Mouse (Mus musculus) c-Kit-positive CD71-positive TER-119-negative erythroid progenitor cells, embryonic 14.5 days (primary cell): ENCODE measurements at regions not wholly inside any gene's neighbourhood (a gene's known extent, or its start where the extent isn't known, plus 50 kb on each side); places are given as distances from the start of the nearest gene placed in this dataset.

ENCODE experiments used
- DNase-seq: peaks from one replicate; pipeline ENCODE4 v3.0.0-alpha.2; 2013; ENCODE audit warnings: low read depth

DNA sequence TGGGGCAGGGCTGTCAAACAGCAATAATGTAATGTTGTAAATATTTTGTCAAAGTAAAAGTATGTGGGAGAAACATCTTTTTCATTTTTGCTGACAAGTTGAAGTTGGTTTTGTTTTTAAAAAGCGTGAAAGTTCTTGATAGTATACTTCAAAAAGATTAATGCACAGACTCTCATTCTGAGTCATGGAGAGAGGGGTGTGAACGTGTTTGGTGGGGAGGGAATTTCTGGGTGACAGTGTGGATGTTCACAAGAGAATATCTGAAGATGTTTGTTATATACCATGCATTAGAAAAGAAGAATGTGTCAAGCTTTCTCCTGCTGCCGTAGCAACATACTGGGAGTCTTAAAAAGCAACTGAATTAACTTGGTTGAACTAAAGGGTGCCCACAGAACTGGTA lies 57.0 kb downstream of the Rps29 start:
- DNase-seq = no peak

DNA sequence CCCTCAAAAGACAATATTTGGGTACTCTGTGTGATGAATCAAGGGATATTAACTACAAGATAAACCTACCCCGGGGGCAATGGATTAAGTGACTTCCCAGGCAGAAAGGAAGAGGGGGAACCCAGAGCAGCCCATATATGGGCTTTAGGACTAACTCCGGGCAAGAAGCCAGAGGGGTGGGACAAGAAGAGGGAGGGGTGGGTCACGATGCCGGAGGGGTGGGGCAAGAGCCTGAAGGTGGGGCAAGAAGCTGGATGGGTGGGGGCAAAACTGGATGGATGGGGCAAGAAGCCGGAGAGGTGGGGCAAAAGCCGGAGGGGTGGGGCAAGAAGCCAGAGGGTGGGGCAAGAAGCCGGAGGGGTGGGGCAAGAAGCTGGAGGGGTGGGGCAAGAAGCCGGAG lies 64.1 kb downstream of the Rps29 start:
- DNase-seq = no peak

DNA sequence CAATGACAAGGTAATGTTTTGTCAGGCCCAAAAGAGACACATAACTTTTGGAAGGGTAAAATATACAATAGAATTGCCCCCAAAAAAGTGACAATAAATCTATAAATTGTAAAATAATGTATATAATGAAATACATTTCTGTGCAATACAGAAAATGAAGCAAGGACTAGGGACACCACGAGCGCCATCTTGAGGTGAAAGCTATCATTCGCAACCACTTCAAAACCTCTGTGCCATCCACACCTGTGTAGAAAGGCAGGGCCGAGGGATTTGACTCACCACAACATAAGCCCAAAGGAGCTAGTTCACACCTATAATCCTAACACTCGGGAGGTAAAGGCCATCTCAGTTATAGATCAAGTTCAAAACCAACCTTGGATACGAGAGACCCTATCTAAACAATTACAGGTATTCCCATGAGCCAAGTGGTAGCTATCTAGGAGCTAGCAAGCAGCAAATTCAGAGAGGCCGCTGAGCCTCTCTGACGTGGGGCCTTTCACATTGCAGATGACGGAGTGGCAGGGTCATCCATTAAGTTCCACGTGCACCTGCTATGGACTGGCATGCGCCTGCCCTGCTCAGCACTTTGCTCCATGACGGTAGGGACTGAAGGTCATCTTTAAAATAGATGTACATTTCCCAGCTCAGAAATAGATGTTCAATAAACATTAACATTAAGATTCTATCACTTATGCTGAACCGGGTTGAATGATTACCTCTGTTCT lies 65.8 kb downstream of the Rps29 start:
- DNase-seq = no peak

DNA sequence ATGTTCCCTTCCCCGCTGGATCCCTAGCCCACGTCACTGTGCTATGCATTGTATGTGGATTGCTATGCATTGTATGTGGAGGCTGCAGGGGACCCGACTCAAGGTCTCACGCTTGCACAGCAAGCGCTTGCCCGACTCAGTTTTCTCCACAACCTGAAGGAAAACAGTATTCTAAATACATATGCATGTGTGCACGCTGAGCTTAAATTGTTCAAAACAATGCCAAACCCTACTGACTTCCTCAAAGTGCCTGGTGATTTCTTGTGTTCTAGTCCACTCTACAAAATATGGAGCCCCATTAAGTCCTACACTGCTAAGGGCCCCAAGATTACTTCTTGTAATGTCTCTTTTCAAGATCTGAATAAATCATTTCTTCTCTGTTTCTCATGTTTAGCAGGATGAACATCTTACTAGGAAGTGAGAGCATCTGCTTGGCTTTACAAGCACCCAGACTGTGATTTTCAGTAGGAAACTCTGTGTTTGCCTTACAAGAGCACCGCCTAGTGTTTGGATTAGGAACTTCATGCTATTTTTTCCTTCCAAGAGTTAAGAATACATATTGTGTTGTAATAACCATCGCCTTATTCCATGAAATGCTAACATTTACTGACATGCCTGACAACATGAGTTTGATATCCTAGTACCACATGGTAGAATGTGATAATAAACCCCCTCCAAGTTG lies 70.9 kb downstream of the Rps29 start:
- DNase-seq = peak; percentile 23

DNA sequence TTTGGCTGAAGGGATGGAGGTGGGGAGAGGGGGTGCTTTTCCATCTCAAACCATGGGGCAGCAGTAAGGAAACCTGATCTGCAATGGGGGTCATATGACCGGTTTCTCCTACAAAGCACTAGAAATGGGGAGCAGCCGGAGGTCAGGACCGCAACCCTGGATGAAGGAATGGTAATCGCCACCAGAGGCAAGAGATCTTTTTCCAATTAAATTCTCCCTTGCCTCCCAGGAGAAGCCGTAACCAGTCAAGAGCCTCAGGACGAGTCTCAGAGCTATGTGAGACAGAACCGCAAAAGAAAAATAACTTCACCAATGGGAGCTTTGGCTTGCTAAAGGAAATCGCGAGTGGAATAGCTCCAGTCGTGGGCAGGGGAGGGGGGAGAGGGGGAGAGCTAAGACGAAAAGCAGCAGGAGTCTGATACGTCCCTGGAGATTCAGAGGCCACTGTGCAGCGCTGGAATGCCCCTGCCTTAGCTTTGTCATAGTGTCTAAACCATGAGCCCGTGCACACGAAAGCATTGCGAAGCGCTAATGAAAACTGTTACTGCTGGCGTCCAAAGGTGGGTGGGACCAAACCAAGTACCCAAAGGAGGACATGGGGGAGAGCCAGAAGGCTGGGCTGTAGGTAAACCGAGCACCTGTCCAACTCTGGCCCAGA lies 73.3 kb downstream of the Rps29 start:
- DNase-seq = no peak

DNA sequence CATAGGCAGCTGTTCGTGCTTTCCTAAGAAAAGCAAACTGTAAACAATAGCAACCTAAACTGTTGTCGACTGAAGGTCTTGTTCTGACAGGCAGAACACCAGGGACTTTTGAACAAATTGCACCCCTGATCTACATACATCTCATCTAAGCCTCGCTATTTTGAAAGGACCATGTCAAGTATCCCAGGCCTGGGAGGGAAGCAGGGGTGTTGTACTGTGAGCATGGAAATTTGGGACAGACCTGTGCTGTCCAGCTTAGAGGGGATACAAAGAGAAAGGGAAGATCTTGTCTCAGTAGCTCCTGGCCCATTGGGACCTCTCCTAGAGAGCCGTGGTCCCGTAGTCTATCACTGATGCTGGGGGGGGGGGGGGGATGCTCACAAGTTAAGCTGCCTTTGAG lies 74.3 kb downstream of the Rps29 start:
- DNase-seq = no peak

DNA sequence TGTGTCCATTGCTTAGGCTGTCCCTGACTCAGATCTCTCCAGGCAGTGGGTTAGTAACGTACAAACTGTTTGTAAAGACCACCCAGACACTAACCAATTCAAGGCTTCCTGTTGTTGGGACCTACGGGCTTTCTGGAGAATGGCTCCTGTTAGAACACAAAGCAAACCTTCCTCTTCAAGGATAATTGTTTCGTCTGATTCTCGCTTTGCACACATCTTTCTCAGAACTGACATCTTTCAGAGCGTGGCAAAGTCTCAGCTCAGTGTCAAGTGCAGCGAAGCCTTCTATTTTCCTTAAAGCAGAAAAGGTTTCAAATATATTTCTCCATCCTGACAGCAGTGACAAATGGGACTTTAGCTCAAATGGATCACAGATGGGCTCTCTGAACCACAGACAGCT lies 76.9 kb downstream of the Rps29 start:
- no peak for DNase-seq

DNA sequence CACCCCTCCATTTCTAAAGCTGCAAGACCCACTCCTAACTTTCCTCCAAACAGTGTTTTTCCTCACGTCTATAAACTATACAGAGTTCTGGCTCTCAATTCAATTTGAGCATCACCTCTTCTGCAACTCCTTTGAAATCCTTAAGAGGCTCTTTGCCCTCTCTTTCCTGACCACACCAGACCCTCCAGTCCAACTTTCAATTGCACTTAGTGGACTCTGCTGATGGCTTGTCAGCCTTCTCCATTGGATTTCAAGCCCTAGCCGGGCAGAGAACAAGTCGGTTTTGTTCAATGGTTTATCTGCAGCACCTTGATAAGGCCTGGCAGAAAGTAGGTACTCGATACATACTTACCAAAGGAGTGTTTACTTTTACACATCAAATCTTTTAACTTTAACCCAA lies 119.4 kb downstream of the Rps29 start:
- no peak for DNase-seq

DNA sequence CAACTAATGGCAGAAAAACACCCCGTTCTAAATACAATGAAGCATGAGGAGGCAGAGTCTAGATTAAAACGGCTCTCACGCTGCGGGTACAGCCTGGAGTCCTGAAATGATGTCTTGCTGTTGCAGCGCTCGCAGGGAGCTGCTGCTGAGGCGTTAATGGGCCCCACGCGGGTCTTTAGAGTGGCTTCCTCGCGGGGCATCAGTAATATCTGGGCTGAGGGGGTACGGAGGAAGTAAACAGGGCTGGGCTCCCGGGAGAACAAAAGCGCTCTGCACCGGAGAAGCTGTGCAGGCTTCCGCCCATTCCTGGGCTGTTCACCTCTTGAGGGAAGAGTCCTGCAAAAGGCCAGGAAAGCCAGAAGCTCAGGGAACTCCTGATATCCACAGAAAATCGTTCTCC lies 135.4 kb downstream of the Rps29 start:
- no peak for DNase-seq

DNA sequence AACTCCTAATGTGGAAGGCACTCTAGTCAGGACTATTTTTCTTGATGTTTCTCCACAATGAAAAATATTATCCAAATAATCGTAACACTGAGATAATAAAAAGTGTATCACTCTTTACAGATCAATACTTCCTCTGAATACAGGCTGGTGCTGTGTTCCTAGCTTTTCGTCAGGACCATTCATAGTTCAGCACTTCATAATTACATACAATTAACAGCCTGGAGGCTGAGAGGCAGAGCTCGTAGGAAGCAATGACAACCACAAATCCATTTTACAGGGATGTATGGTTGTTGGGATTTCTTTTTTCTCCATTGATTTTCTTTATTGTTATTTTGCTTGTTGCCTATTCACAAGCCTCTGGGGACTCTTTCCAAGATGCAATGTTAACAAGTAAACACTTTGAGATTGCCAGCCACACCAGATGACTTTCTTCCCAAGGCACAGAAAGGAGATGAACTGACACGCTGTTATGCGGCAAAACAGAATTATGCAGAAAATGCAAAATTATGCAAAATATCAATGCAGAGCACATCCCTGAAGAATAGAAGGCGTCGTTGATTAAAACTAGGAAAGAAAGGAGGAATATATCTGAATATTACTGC lies 142.2 kb downstream of the Rps29 start:
- no peak for DNase-seq

DNA sequence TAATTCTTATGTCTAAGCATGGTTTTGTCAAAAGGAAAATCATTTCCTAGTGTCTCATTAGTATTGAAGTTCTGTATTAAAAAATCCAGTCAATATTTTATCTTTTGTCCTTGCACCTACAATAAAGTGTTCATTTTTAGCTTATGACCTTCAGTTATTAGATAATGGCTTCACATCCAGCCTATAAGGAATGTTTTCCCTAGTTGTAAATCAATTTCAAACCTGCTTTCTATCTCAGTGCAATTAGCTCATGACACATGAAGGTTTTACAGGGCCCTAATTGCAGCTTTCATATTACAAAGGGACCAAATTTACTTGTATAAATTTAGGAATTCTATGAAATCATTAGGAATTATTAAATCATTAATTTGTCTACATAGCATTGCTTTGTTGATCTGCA lies 153.8 kb downstream of the Rps29 start:
- no peak for DNase-seq

DNA sequence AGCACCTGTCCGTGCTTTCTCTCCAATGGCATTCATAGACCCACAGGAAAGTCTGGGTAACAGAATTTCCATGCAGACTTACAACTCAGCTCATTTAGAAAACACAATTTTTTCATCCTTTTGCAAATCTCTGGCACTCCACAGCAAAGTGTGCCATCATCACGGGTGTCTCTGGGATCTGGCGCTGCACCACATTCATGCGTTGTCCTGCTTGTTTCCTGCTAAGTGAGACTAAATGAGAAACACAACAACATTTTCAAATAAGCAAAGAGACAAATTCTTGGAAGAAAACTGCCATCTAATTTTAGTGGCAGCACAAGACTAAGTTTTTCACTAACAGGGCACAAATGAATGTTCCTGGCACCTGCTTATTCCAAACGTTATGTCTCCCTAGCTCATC lies 156.9 kb downstream of the Rps29 start:
- no peak for DNase-seq

DNA sequence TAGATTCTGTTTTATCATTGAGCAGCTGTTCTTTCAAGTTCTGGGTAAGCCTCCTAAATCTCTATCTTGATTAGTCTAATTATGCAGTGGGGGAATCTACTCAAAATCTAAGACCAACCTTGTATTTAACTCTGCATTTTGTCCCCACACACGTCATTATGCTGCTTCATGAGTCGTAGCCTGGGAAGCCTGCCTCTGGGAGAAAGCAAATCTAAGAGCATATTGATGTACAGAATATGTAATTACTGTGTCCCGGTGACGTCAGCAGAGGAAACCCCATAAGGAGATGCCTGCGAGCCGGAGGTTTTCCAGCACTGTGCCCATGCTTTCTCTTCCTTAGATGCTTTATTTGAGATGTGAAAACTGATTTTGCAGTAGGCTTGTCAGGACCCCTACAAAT lies 161.7 kb downstream of the Rps29 start:
- no peak for DNase-seq

DNA sequence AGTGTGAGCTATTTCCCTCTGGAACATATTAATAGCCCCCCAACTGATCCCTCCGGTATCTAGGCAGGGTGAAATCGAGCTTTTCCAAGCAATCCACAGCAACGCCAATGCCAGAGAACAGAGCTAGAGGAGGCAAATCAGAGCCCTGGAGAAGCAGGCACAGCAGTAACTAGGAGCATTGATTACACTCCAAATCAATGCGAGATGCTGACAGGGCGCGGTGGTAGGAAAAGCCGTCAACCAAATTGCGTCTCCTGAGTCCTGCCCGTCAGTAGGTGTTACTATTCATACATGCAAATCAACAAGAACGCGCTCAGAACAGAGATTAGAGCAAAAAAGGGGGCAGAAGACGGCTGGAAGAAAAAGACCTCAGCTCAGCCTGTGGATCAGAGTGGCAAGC lies 162.2 kb downstream of the Rps29 start:
- no peak for DNase-seq

DNA sequence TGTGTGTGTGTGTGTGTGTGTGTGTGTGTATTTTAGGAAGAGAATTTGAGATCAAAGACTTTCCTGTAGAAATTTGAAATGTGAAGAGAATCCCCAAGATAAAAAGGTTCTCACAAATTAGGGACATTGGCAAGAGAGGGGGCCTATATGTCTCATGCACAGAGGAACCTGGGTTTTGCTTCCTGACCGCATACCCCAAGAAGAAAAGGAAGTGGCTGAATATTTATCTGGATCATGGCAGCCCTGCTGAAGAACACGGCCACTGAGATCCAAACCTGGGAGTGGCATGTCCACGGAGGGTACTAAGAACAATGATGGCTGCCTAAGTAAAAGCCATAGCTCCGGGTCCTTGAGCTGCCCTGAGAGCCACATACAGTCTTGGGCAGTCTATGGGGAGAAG lies 178.3 kb downstream of the Rps29 start:
- DNase-seq = no peak

DNA sequence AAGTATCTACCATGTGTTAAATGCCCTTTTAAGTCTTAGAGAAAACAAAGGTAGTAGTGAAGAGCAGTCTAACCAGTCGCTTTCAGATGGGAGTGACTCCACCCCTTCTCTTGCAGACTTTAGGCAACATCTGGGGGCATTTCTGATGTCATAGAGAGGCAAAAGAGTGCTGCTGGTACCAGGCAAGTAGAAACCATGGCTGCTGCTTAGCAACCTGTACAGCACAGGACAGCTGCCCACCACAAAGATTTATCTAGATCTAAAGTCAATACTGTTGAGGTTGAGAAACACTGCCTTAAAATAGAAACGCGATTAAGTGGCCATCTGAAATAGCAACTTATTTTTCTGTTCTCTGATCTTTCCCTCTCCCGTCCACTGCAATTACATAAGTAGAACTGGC lies 178.8 kb downstream of the Rps29 start:
- no peak for DNase-seq

DNA sequence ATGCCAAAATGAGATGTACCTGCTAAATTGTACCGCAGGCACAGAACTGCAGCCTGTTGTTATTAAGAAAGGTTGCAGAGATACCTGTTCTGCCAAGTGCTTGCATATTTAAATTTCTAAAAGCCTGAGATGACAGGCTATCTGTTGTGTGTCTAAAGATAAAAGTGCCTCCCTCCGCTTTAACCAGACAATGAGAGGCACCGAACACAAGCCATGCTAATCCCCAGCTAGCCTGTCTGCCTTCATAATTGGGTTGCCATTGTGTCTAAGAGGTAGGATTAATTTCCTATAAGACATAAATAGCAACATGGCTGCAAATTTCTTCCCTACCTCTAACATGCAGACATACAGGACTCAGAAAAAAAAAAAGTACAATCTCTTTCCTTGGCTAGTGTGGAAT lies 179.8 kb downstream of the Rps29 start:
- no peak for DNase-seq

DNA sequence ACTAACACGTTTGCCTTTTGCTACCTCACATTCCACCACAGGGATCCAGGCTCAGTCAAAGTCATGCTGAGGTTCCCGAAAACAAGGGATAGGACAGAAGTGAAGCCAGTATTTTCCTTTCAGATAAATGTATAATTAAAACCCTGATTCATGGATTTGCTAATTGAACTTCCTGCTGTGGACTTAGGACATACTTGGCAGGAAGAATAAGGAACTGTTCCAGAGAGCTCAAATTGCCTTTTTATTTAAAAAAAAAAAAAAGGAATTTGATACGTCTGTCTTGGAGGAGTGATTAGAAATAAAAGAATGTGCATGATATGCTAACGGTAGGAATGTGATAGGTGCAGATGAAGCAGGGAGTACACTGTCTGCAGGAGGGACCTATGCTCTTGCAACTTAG lies 181.7 kb downstream of the Rps29 start:
- DNase-seq = no peak

DNA sequence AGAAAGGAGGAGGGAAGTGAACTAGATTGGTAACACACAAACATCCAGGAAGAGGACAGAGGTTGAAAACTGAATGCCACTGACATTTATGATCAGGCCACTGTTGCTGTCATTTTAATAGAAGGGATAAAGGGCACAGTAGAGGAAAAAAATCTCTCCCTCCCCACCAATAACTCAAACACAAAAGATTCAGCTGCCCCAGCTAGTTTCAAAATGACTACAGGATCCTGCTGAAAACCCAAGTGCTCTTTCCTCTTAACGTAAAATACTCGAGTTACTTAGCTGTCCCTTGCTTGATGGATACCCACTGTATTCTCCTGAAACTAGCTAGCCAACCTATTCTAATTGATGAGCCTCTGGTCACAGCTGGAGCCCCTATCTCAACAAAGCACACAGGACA lies 211.7 kb downstream of the Rps29 start:
- DNase-seq = no peak

DNA sequence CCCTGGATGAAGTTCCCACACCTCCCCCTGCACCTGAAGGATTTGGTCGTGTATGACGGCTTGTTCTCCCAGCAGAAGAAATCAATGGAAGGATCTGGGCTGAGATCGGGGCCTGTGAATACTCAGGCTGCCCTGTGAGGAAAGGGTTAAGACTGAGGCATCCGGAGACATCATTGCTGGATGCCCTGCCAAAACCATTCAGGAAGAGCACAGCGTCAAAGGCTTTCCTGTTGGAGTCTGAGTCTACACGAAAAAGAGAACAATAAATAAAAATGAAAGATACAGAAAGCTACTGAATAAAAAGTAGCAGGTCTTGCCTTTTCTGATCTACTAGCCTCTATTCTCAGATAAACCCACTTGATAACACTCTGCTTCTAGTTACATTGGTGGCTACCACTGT lies 248.4 kb downstream of the Rps29 start:
- DNase-seq = no peak

DNA sequence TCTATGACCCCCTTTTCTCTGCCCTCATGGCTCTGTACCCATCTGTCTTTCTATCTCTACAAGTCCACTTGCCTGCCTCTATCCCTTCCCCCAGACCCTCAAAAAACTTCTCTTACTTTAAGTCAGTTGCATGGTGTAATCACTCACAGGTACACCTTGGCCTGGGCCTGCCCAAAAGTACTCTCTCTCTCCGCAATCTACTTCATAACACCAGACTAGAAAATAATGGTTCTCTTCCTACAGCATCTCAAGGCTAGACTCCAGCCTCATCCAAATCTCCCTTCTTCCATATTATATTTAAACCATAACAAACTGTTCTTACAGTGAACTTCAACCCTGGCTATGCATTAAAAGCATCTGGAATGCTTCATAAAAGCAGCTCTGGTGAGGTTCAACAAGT lies 254.2 kb downstream of the Rps29 start:
- no peak for DNase-seq

DNA sequence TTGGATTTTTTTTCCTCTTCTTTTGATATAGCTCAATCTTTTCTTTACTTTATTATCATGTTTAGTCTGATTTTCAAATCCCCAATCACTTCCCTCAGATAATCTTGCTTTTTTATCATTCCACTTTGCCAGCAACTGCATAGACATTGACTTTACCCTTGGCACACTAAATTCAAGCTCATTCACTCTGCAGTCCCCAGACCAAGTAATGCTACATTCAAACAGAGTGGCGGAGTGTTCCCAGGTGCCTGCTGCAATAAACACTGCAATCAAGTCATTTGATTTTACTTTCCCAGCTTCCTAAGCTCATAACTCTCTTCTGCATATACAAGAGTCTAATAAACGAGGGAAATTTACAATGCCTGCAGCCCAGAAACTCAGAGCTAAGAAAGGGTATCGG lies 269.8 kb downstream of the Rps29 start:
- DNase-seq = no peak

DNA sequence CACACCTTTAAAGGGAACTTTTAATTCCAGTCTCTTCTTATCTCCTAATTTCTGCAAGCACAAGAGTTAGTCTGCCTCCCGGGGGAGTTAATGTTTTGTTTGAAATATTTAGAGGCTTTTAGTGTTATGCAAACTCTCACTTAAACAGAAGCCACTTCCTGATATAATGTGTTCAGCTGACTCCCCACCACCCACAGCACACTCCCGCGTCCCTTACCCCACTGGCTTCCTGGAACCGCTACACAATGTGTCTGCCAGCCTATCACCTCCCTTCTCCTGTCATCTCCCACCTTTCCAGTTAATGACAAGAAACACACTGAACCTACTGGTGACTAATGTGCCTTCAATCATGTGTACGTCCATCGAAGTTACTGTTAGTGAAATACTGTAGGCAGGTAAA lies 276.5 kb downstream of the Rps29 start:
- DNase-seq = no peak
